Mouse (Mus musculus) intestine, embryonic 15.5 days (tissue): ENCODE results near the gene Kcnk3. TPM values are rescaled to one million over a fixed set of nuclear protein-coding genes. Genes with fewer than 3 reads are reported as not detected.

Experiments
- ATAC-seq: fragments of 200-750 bp; cut with Nextera tagmentation; 2 replicates; pipeline ENCODE4 v1.8.0; 2017; ENCODE audit warnings: moderate TSS enrichment, moderate library complexity
- H3K27ac ChIP-seq: fragments of 300-500 bp; sonication (generic); 2 replicates; pipeline ENCODE4 v1.5.1; 2015; ENCODE audit warnings: mild to moderate bottlenecking, inconsistent platforms
- H3K27me3 ChIP-seq: fragments of 300-500 bp; sonication (generic); replicated peaks from 2 replicates; pipeline ENCODE4 v1.6.1; 2015; ENCODE audit warnings: inconsistent platforms
- H3K36me3 ChIP-seq: fragments of 300-500 bp; sonication (generic); 2 replicates; pipeline ENCODE4 v1.6.1; 2015; ENCODE audit warnings: inconsistent platforms
- H3K4me1 ChIP-seq: fragments of 300-500 bp; sonication (generic); replicated peaks from 2 replicates; pipeline ENCODE4 v1.6.1; 2015; ENCODE audit warnings: inconsistent platforms
- H3K4me2 ChIP-seq: fragments of 300-500 bp; sonication (generic); replicated peaks from 2 replicates; pipeline ENCODE4 v1.6.1; 2015; ENCODE audit warnings: mild to moderate bottlenecking, inconsistent platforms
- H3K4me3 ChIP-seq: fragments of 300-500 bp; sonication (generic); replicated peaks from 2 replicates; pipeline ENCODE4 v1.5.1; 2015; ENCODE audit warnings: inconsistent platforms
- H3K9ac ChIP-seq: fragments of 300-500 bp; sonication (generic); 2 replicates; pipeline ENCODE4 v1.6.1; 2015; ENCODE audit warnings: inconsistent platforms
- H3K9me3 ChIP-seq: fragments of 300-500 bp; sonication (generic); 2 replicates; pipeline ENCODE4 v1.6.1; 2016; ENCODE audit warnings: inconsistent platforms
- WGBS: fragments of 180-500 bp; shearing (Covaris S2); methylation state at CpG from one replicate; pipeline ENCODE4 v1.1.7; 2015; 5-methylcytosine and 5-hydroxymethylcytosine counted together
- polyA plus RNA-seq: library from polyadenylated mRNA; unstranded; fragments of >200 nt; fragmentation: Nextera tagmentation; extraction: Ambion mirVana; gene quantifications from 2 replicates; pipeline ENCODE4 v1.2.1, GENCODE M21; 2015

Kcnk3 gene
- polyA plus RNA-seq, result 24.4 and 24.9 TPM in 2 replicates

DNA sequence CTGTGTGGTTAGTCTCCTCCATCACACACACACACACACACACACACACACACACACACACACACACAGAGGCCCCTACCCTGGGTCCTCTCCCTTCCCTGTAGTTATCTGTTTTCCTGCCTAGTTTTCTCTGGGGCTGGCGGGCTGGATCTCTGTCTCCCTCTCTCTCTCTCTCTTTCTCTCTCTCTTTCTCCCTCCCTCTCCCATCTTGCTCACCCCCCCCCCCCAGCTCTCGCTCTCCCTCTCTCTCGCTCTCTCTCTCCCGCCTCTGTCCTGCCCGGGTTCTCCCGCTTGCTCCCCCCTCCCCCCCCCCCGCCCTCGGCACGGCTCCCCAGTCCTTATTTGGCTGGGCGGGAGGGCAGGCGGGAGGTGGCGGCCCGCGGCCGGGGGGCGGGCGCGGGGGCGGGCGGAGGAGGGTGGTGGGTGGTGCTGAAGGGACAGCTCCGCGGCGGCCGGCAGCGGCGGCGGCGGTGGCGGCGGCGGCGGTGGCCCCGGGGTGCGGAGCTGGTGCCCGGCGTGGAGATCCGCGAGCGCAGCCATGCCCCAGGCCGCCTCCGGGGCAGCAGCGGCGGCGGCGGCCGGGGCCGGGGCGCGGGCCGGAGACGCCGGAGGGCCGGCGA is at the start of gene Kcnk3:
TSS of gene Kcnk3 (plus strand) at position 490 of the 620 bp plus-strand sequence.
- Histone ChIP-seq H3K4me2 (peak within 1 kb of the TSS; percentile 90), H3K27ac (peak within 1 kb of the TSS; percentile 80), H3K4me3 (peak within 1 kb of the TSS; percentile 57), H3K27me3 (peaks cover 26% of the 10 kb centered on the region), H3K4me1 (peaks cover 29% of the 10 kb centered on the region), H3K9ac (peak within 1 kb of the TSS; percentile 59), H3K36me3 (no peaks in the 10 kb centered on the region), H3K9me3 (no peaks in the 10 kb centered on the region)
- 0% methylated on average over 51 of the region's 54 CpGs for WGBS
- peak; percentile 80 for ATAC-seq

DNA sequence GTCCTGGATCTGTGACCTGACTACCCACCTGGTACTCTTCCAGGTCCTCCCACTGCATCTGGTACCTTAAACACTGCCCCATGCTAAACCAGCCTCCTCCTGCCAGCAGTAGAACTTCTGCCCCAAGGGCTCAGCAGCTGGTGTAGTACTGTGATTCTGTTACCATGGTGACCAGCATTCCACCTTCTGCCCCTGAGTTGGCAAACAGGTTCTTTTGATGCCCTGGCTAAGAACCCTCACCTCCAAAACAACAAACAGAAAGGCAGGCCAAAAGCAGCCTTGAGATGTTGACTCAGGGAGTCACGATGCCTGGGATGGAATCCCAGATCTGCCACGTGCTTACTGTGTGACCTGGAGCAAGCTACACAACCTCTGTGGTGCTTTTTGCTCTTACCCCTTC is 42.3 kb upstream of the Kcnk3 start, which contains the start of gene Cib4:
TSS of gene Cib4 (minus strand) at position 139 of the 400 bp plus-strand sequence.
- Histone ChIP-seq H3K9me3 (no peaks in the 10 kb centered on the region), H3K27ac (no peak within 1 kb of the TSS), H3K36me3 (no peaks in the 10 kb centered on the region), H3K9ac (no peak within 1 kb of the TSS), H3K4me1 (no peaks in the 10 kb centered on the region), H3K4me2 (no peak within 1 kb of the TSS), H3K27me3 (no peaks in the 10 kb centered on the region), H3K4me3 (no peak within 1 kb of the TSS)
- no peak for ATAC-seq
- WGBS, result 38% methylated on average over 2 of the region's 2 CpGs

DNA sequence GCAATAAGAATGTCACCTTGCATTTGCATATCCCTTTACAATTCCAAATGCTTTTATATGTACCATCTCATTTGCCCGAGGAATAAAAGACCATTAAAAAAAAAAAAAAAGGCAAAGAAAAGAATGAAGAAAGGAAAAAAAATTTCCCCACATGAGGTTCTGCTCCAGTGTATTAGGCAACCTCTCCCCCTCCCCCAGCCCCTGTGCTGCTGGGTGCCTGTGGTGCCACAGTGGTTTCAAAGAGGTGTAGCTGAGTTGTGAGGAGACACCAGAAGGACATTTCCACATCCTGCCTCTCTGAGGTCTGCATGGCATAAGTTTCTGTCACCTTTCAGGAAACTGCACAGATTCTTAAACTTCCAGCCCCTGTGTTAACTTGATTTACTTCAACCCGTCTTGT is 39.3 kb upstream of the Kcnk3 start:
- no peak for ATAC-seq
- H3K4me1 ChIP-seq, result no peaks in the 10 kb centered on the region
- no peaks in the 10 kb centered on the region for H3K27me3 ChIP-seq
- H3K9me3 ChIP-seq, result no peaks in the 10 kb centered on the region
- H3K4me3 ChIP-seq, result no peak overlapping the region
- H3K4me2 ChIP-seq, result no peak overlapping the region
- H3K9ac ChIP-seq, result no peak overlapping the region
- no peaks in the 10 kb centered on the region for H3K36me3 ChIP-seq
- H3K27ac ChIP-seq, result no peak overlapping the region
- WGBS, result 74% methylated on average over 2 of the region's 2 CpGs

DNA sequence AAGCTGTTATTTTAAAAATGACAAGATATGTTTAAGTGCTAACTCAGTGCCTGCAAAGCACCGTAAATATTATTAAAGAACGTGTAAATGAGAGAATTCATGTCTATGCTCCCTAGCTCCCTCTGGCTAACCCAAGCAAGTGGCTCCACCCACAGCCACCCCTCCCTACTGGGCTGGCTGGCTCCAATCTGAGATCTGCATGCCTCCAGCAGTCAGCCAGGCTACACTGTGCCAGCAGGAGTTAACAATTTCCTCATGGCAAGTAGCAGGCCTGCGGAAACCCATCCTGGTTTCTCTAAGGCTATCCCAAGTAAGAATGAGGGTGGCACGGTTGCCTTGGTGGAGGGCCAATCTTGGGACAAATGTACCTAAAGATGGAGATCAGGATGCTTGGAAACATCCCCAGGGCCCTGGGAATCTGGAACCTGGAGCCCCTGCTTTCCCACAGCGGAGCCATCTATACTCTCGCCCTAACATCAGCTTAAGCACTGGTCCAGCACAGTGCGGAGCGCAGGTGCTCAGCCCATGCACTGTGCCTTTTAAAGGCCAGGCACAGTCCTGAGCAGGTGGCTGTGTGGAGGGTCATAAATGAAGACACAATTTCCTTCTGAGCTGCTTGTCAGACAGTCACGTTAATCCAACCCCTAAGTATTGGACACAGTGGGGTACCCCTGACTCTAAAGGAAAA is 37.5 kb upstream of the Kcnk3 start:
- 61% methylated on average over 9 of the region's 9 CpGs for WGBS
- Histone ChIP-seq H3K9me3 (no peaks in the 10 kb centered on the region), H3K27me3 (no peaks in the 10 kb centered on the region), H3K4me3 (no peak overlapping the region), H3K9ac (no peak overlapping the region), H3K4me2 (no peak overlapping the region), H3K27ac (no peak overlapping the region), H3K4me1 (no peaks in the 10 kb centered on the region), H3K36me3 (no peaks in the 10 kb centered on the region)
- ATAC-seq, result peak; percentile 39; the same call in 1 of the 2 replicates

DNA sequence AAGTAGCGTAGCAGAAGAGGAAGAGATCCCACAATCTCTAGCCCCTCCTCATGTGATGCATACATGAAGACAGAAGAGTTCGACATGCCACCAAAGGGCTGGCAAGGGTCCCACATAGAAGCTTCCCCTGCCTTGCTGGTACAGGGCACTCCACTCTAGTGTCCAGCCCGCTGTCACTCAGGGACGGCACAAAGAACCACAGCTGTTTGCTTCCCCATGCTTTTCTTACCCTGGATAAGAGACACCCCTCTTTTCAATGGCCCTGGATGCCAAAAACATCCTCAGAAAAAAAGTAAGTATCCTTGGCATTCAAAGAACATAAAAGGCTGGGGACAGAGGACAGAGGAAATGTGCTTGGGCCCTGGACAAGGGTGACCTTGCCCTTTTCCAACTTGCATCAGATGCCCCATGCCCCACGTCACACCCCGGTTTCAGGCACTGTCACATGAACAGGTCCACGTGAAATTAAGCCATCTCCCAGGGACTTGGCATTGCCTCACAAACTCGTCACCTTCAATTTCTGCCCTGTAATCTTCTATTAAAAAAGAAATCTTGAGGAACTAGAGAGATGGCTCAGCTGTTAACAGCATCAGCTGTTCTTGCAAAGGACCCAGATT is 36.8 kb upstream of the Kcnk3 start:
- H3K4me3 ChIP-seq, result no peak overlapping the region
- no peak overlapping the region for H3K9ac ChIP-seq
- H3K27ac ChIP-seq, result no peak overlapping the region
- no peaks in the 10 kb centered on the region for H3K36me3 ChIP-seq
- no peaks in the 10 kb centered on the region for H3K4me1 ChIP-seq
- no peaks in the 10 kb centered on the region for H3K9me3 ChIP-seq
- H3K27me3 ChIP-seq, result no peaks in the 10 kb centered on the region
- WGBS, result 86% methylated on average over 8 of the region's 8 CpGs
- no peak for ATAC-seq
- no peak overlapping the region for H3K4me2 ChIP-seq

DNA sequence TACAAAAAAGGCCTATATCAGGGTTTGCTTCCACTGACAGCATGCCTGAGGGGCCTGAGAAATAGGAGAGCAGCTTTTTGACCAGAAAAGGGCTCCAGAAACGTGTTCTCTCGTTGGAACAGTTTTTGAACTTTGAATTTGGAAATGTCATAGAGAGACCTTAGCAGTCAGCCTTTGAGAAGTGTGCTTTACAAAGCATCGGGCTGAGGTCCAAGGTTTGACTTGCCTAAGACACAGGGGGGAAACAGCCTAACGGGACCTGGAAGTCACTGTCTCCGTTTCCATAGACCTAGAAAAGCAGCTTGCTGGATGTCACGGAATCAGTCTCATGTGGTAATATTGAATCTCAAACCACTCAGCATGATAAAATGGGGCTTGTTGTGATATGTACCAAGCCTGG is 36.0 kb upstream of the Kcnk3 start:
- ATAC-seq, result no peak
- Histone ChIP-seq H3K4me3 (no peak overlapping the region), H3K27ac (no peak overlapping the region), H3K9me3 (no peaks in the 10 kb centered on the region), H3K36me3 (no peaks in the 10 kb centered on the region), H3K4me1 (peaks cover 3% of the 10 kb centered on the region; the same call in 1 of the 2 replicates), H3K4me2 (no peak overlapping the region), H3K27me3 (no peaks in the 10 kb centered on the region), H3K9ac (no peak overlapping the region)
- 79% methylated on average over 6 of the region's 6 CpGs for WGBS

DNA sequence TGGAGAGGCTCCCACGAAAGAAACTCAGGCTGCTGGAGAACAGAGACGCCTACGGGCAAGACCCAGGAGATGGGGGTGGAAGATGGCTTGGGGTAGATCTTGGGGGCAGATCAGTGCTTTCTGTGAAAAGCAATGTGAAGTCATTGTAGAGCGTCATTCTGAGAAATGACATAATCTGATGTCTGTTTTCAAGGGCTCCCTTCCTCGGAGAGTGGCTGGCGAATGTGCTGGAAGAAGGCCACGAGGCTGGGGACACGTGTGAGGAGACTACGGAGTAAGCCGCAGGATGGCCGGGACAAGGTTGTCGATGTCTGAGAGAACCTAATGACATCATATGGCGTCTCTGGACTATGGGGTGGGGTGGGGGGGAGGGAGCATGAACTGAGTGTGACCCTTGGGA is 34.0 kb upstream of the Kcnk3 start:
- H3K4me3 ChIP-seq, result no peak overlapping the region
- WGBS, result 88% methylated on average over 13 of the region's 13 CpGs

DNA sequence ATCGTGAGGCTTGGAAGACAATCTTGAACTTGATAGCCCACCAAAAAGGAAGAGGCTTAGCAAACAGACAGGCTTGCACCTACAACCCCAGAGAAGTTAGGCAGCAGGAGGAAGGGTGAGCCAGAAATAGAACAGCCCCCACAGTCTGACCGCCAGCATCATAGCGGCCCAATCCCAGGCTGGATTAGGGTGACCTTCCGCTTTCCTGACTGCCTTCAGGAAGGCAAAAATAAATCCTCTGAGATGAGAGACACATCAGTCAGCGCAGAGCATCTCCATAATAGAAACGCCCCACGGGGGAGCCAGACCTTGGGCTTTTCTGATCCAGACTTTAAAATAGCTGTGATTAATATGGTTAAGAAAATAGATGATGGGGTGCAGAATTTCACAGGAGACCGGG is 33.0 kb upstream of the Kcnk3 start:
- no peaks in the 10 kb centered on the region for H3K27me3 ChIP-seq
- peaks cover 3% of the 10 kb centered on the region; the same call in 1 of the 2 replicates for H3K4me1 ChIP-seq
- H3K36me3 ChIP-seq, result no peaks in the 10 kb centered on the region
- H3K4me2 ChIP-seq, result no peak overlapping the region
- H3K9me3 ChIP-seq, result no peaks in the 10 kb centered on the region
- ATAC-seq, result no peak
- 67% methylated on average over 8 of the region's 8 CpGs for WGBS
- H3K9ac ChIP-seq, result no peak overlapping the region
- H3K4me3 ChIP-seq, result no peak overlapping the region
- no peak overlapping the region for H3K27ac ChIP-seq

More for the DNA sequence above, 34.0 kb upstream of the Kcnk3 start:
- Histone ChIP-seq H3K4me2 (no peak overlapping the region), H3K9ac (no peak overlapping the region), H3K36me3 (no peaks in the 10 kb centered on the region), H3K4me1 (peaks cover 3% of the 10 kb centered on the region; the same call in 1 of the 2 replicates), H3K27ac (no peak overlapping the region), H3K9me3 (no peaks in the 10 kb centered on the region), H3K27me3 (no peaks in the 10 kb centered on the region)
- no peak for ATAC-seq

DNA sequence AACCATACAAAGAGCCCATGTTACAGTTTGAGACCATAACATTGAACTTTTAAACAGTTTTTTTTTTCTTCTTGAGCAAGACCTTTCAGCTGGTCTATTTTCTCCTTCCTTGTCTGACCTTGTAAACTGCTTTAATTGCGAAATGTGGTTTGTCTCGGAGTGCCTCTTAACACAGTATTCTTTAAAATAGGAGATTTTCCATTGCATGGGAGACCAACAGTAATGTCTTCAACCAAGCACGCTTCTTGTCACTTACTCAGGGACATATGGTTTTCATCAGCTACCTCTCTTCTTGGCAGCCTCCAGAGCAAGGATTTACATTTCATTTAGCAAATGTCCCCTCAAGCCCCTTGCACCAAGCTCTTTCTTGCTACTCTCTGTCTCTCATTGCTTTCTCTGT is 31.7 kb upstream of the Kcnk3 start:
- Histone ChIP-seq H3K9me3 (no peaks in the 10 kb centered on the region), H3K27me3 (no peaks in the 10 kb centered on the region), H3K27ac (0 out of 2 replicates have a peak overlapping the region, but pooled peaks have one; percentile 37), H3K36me3 (no peaks in the 10 kb centered on the region), H3K4me3 (no peak overlapping the region), H3K4me1 (peaks cover 5% of the 10 kb centered on the region; the same call in 1 of the 2 replicates), H3K4me2 (no peak overlapping the region), H3K9ac (no peak overlapping the region)
- WGBS, result 35% methylated on average over 3 of the region's 3 CpGs
- 0 out of 2 replicates have a peak, but pooled peaks have one; percentile 31 for ATAC-seq

DNA sequence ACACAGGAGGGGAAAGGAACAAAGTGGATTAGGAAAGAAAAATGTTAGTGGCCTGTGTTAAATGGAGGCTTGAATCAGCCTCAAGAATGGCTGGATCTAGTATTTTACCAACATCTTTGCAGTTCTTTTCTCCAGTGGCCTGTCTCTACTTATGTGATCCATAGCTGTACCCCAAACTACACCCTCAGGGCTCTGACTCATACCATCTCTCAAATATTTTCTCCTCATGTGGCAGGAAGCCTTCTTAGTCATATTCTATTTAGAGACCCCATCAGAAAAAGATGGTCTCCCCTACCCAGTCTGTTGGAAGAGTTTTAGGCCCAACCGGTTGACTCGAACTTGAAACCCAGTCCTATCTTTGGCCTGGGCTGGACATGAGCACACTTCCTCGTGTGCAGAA is 28.5 kb upstream of the Kcnk3 start:
- ATAC-seq, result no peak
- H3K4me2 ChIP-seq, result no peak overlapping the region
- 80% methylated on average over 3 of the region's 3 CpGs for WGBS
- no peaks in the 10 kb centered on the region for H3K9me3 ChIP-seq
- H3K4me1 ChIP-seq, result peaks cover 5% of the 10 kb centered on the region; the same call in 1 of the 2 replicates
- no peaks in the 10 kb centered on the region for H3K36me3 ChIP-seq
- no peak overlapping the region for H3K27ac ChIP-seq
- H3K9ac ChIP-seq, result no peak overlapping the region
- no peak overlapping the region for H3K4me3 ChIP-seq
- H3K27me3 ChIP-seq, result no peaks in the 10 kb centered on the region

DNA sequence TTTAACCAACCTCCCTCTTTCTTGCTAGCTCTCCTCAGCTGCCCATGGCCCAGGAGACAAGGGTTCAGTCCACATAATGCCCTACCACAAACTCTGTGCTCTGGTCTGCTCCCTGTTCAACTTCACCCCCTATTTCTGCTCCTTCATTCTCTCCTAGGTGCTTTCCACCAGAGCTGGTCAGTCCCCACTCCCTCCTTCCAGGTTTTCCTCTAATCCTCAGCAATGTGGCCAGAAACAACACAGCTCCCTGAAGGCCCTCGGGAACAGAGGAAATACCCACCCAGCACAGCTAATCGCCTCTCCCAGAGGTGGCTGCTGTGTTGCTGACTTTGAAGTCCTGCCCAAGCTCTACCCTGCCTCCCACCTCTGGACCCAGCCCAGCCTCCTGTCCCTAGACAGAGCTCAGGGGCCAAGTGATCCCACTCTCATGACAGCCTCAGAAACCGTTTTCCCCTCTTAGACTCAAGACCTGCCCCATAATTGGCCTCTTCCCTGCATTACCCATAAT is 27.9 kb upstream of the Kcnk3 start:
- no peak overlapping the region for H3K27ac ChIP-seq
- no peaks in the 10 kb centered on the region for H3K36me3 ChIP-seq
- H3K4me1 ChIP-seq, result peaks cover 5% of the 10 kb centered on the region; the same call in 1 of the 2 replicates
- 21% methylated on average over 3 of the region's 3 CpGs for WGBS
- ATAC-seq, result no peak
- no peak overlapping the region for H3K4me3 ChIP-seq
- no peaks in the 10 kb centered on the region for H3K27me3 ChIP-seq
- no peaks in the 10 kb centered on the region for H3K9me3 ChIP-seq
- no peak overlapping the region for H3K9ac ChIP-seq
- no peak overlapping the region for H3K4me2 ChIP-seq

DNA sequence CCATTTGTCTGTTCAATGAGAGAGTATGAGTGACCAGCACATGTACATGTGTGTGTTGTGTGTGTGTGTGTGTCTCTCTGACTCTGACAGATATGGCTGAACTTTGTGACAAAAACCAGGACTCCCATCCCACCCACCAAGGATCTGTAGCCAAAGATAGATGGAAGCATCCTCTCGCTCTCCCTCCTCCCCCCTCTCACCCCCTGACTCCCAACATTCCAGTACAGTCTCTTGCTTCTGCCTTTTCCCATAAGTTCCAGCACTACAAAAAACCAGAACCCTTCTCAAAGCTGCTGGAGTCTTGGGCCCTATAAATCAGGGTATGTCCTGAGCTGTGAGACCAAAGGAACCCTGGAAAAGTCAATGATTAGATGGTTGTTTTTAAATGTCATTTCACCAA is 19.5 kb upstream of the Kcnk3 start:
- peak; percentile 66 for ATAC-seq
- 0 out of 2 replicates have a peak, but pooled peaks cover 6% of the 10 kb centered on the region for H3K4me1 ChIP-seq
- no peaks in the 10 kb centered on the region for H3K36me3 ChIP-seq
- 0 out of 2 replicates have a peak overlapping the region, but pooled peaks have one; percentile 32 for H3K27ac ChIP-seq
- no peaks in the 10 kb centered on the region for H3K9me3 ChIP-seq
- H3K9ac ChIP-seq, result no peak overlapping the region
- WGBS, result 65% methylated on average over 1 of the region's 1 CpGs
- no peak overlapping the region for H3K4me2 ChIP-seq
- H3K27me3 ChIP-seq, result no peaks in the 10 kb centered on the region
- no peak overlapping the region for H3K4me3 ChIP-seq
